Mouse (Mus musculus): ENCODE data around the gene Sh3kbp1. TPM values are rescaled to one million over a fixed set of nuclear protein-coding genes. Genes with fewer than 3 reads are reported as not detected.

Gene Sh3kbp1
- polyA plus RNA-seq, 1 experiment from 2014 or later: 52.3 TPM

- Histone ChIP-seq H3K27ac (ENCODE audit: low read length) (no peak overlapping the region), H3K9ac (replicated peaks; ENCODE audit: low read depth, low read length) (no peak overlapping the region), H3K4me3 (replicated peaks; ENCODE audit: low read length) (no peak overlapping the region), H3K9me3 (ENCODE audit: control insufficient read depth, low read length) (no peaks in the 10 kb centered on the region), H3K4me1 (replicated peaks; ENCODE audit: control insufficient read depth, insufficient read depth, low read length) (no peaks in the 10 kb centered on the region), H3K27me3 (replicated peaks; ENCODE audit: control insufficient read depth, insufficient read depth, low read length) (no peaks in the 10 kb centered on the region), H3K4me2 (ENCODE audit: low read length) (no peak overlapping the region), H3K36me3 (ENCODE audit: control insufficient read depth, insufficient read depth) (no peaks in the 10 kb centered on the region)
- 45% methylated on average over 2 of the region's 2 CpGs for WGBS
- ATAC-seq: no peak
Observed at GRCm38 (mm10) chrX:159672466-159672865, 45.4 kb downstream of the Sh3kbp1 start.

GRCm38 (mm10) chrX:159676242-159676641, 49.2 kb downstream of the Sh3kbp1 start:
- no peaks in the 10 kb centered on the region for H3K9me3 ChIP-seq (ENCODE audit: control insufficient read depth, low read length)
- H3K4me3 ChIP-seq (replicated peaks; ENCODE audit: low read length): no peak overlapping the region
- no peak overlapping the region for H3K9ac ChIP-seq (replicated peaks; ENCODE audit: low read depth, low read length)
- no peak overlapping the region for H3K27ac ChIP-seq (ENCODE audit: low read length)
- no peaks in the 10 kb centered on the region for H3K36me3 ChIP-seq (ENCODE audit: control insufficient read depth, insufficient read depth)
- H3K4me1 ChIP-seq (replicated peaks; ENCODE audit: control insufficient read depth, insufficient read depth, low read length): no peaks in the 10 kb centered on the region
- WGBS: 31% methylated on average over 2 of the region's 2 CpGs
- ATAC-seq: no peak
- H3K27me3 ChIP-seq (replicated peaks; ENCODE audit: control insufficient read depth, insufficient read depth, low read length): no peaks in the 10 kb centered on the region
- no peak overlapping the region for H3K4me2 ChIP-seq (ENCODE audit: low read length)

DNA sequence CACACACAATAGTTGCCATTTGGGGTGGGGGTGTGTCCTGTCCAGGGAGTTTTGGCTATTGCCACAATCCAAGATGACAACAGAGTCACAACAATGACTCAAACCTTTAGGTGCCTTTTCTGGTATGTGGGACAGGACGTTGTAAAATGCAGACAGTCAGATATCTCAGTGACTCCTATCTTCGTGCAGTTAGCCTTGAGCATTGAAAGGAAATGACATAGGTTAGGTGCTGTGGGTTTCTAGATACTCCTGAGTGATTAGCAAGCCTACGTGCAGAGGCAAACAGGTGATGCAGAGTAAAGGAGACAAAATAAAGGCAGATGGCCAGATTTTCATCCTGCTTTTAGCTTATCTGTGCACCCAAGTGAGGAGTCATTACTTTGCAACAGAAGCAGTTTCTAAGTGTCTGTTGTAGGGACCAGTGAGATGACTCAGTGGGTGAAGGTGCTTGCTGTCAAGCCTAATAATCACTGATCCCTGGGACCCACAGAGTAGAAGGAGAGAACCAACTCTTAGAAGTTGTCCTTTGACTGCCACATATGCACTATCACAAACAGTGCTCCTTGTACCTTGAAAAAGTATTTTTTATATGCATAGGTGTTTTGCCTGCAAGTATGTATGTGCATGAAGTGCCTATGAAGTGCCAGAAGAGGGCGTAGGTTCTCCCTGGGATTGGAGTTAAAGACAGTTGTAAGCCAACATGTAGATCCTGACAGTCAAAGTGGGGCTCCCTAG, 50.7 kb downstream of the Sh3kbp1 start:
- 82% methylated on average over 4 of the region's 4 CpGs for WGBS
- no peak for ATAC-seq

DNA sequence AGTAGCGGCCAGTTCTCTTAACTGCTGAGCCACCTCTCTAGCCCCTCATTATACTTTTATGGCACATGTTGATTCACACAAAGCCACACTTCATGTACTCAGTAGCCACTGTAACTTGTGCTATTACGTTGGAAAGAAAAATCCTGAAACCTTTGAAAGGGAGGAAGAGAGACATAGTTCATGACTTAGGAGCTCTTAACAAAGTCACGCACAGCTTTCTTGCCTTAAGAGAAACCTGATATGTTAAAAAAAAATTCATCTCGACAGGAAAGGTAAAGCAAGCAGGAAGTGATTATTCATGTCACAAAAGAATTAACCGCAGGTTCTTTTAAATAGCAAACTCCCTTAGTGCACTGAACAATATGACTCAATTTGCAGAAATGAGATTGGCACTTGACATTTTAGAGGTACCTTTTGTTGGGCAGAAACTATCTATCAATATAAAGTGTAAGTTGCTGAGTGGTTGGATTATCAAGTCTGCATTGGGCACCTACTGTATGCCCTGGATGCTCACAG, 51.3 kb downstream of the Sh3kbp1 start:
- Histone ChIP-seq H3K27ac (ENCODE audit: low read length) (no peak overlapping the region), H3K4me2 (ENCODE audit: low read length) (no peak overlapping the region), H3K36me3 (ENCODE audit: control insufficient read depth, insufficient read depth) (no peaks in the 10 kb centered on the region), H3K4me3 (replicated peaks; ENCODE audit: low read length) (no peak overlapping the region), H3K9me3 (ENCODE audit: control insufficient read depth, low read length) (no peaks in the 10 kb centered on the region), H3K9ac (replicated peaks; ENCODE audit: low read depth, low read length) (no peak overlapping the region), H3K27me3 (replicated peaks; ENCODE audit: control insufficient read depth, insufficient read depth, low read length) (no peaks in the 10 kb centered on the region), H3K4me1 (replicated peaks; ENCODE audit: control insufficient read depth, insufficient read depth, low read length) (no peaks in the 10 kb centered on the region)
- 84% methylated on average over 5 of the region's 5 CpGs for WGBS
- no peak for ATAC-seq

More for the DNA sequence above, 50.7 kb downstream of the Sh3kbp1 start:
- Histone ChIP-seq H3K4me2 (ENCODE audit: low read length) (no peak overlapping the region), H3K9ac (replicated peaks; ENCODE audit: low read depth, low read length) (no peak overlapping the region), H3K27ac (ENCODE audit: low read length) (no peak overlapping the region), H3K27me3 (replicated peaks; ENCODE audit: control insufficient read depth, insufficient read depth, low read length) (no peaks in the 10 kb centered on the region), H3K4me1 (replicated peaks; ENCODE audit: control insufficient read depth, insufficient read depth, low read length) (no peaks in the 10 kb centered on the region), H3K9me3 (ENCODE audit: control insufficient read depth, low read length) (no peaks in the 10 kb centered on the region), H3K36me3 (ENCODE audit: control insufficient read depth, insufficient read depth) (no peaks in the 10 kb centered on the region), H3K4me3 (replicated peaks; ENCODE audit: low read length) (no peak overlapping the region)

GRCm38 (mm10) chrX:159685521-159685920, 58.4 kb downstream of the Sh3kbp1 start:
- H3K9me3 ChIP-seq (ENCODE audit: control insufficient read depth, low read length): no peaks in the 10 kb centered on the region

GRCm38 (mm10) chrX:159686850-159687249, 59.8 kb downstream of the Sh3kbp1 start:
- H3K9ac ChIP-seq (replicated peaks; ENCODE audit: low read depth, low read length): no peak overlapping the region
- H3K4me2 ChIP-seq (ENCODE audit: low read length): no peak overlapping the region
- H3K4me1 ChIP-seq (replicated peaks; ENCODE audit: control insufficient read depth, insufficient read depth, low read length): 0 out of 2 replicates have a peak, but pooled peaks cover 2% of the 10 kb centered on the region
- H3K36me3 ChIP-seq (ENCODE audit: control insufficient read depth, insufficient read depth): no peaks in the 10 kb centered on the region
- WGBS: 87% methylated on average over 4 of the region's 4 CpGs
- ATAC-seq: no peak
- no peaks in the 10 kb centered on the region for H3K9me3 ChIP-seq (ENCODE audit: control insufficient read depth, low read length)
- no peak overlapping the region for H3K4me3 ChIP-seq (replicated peaks; ENCODE audit: low read length)
- no peaks in the 10 kb centered on the region; the same call in 1 of the 2 replicates for H3K27me3 ChIP-seq (replicated peaks; ENCODE audit: control insufficient read depth, insufficient read depth, low read length)
- H3K27ac ChIP-seq (ENCODE audit: low read length): no peak overlapping the region

More at GRCm38 (mm10) chrX:159685521-159685920, 58.4 kb downstream of the Sh3kbp1 start:
- Histone ChIP-seq H3K4me1 (replicated peaks; ENCODE audit: control insufficient read depth, insufficient read depth, low read length) (0 out of 2 replicates have a peak, but pooled peaks cover 2% of the 10 kb centered on the region), H3K27me3 (replicated peaks; ENCODE audit: control insufficient read depth, insufficient read depth, low read length) (no peaks in the 10 kb centered on the region; the same call in 1 of the 2 replicates), H3K27ac (ENCODE audit: low read length) (no peak overlapping the region), H3K4me3 (replicated peaks; ENCODE audit: low read length) (no peak overlapping the region), H3K4me2 (ENCODE audit: low read length) (no peak overlapping the region), H3K36me3 (ENCODE audit: control insufficient read depth, insufficient read depth) (no peaks in the 10 kb centered on the region), H3K9ac (replicated peaks; ENCODE audit: low read depth, low read length) (no peak overlapping the region)
- 22% methylated on average over 1 of the region's 1 CpGs for WGBS
- ATAC-seq: no peak

DNA sequence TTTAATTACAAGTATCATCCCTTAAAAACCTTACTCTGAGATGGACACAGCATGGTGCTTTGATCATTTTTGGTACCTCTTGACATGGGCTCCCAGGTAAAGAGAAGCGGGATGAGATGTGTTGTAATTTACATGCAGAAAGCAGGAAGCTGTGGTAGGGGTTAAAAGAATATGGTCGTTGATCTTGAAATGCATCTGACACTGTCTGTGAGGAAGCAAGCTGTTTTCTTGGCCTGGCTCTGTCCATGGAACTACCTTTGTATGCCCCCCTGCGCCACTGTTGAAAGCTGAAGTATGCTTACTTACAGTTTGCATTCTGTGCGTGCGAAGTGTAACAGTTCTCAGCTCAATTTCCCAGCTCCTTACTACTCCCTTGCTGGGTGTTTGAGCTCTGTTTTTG, 61.6 kb downstream of the Sh3kbp1 start:
- no peak for ATAC-seq

GRCm38 (mm10) chrX:159689785-159690416, 62.8 kb downstream of the Sh3kbp1 start:
- ATAC-seq: no peak
- H3K4me2 ChIP-seq (ENCODE audit: low read length): no peak overlapping the region
- H3K9me3 ChIP-seq (ENCODE audit: control insufficient read depth, low read length): no peaks in the 10 kb centered on the region
- no peaks in the 10 kb centered on the region for H3K27me3 ChIP-seq (replicated peaks; ENCODE audit: control insufficient read depth, insufficient read depth, low read length)
- no peaks in the 10 kb centered on the region for H3K36me3 ChIP-seq (ENCODE audit: control insufficient read depth, insufficient read depth)
- 69% methylated on average over 10 of the region's 10 CpGs for WGBS
- no peak overlapping the region for H3K4me3 ChIP-seq (replicated peaks; ENCODE audit: low read length)
- no peak overlapping the region for H3K9ac ChIP-seq (replicated peaks; ENCODE audit: low read depth, low read length)
- H3K27ac ChIP-seq (ENCODE audit: low read length): no peak overlapping the region
- H3K4me1 ChIP-seq (replicated peaks; ENCODE audit: control insufficient read depth, insufficient read depth, low read length): 0 out of 2 replicates have a peak, but pooled peaks cover 2% of the 10 kb centered on the region

More for the DNA sequence above, 61.6 kb downstream of the Sh3kbp1 start:
- Histone ChIP-seq H3K4me1 (replicated peaks; ENCODE audit: control insufficient read depth, insufficient read depth, low read length) (0 out of 2 replicates have a peak, but pooled peaks cover 2% of the 10 kb centered on the region), H3K27me3 (replicated peaks; ENCODE audit: control insufficient read depth, insufficient read depth, low read length) (no peaks in the 10 kb centered on the region; the same call in 1 of the 2 replicates), H3K27ac (ENCODE audit: low read length) (no peak overlapping the region), H3K4me2 (ENCODE audit: low read length) (no peak overlapping the region), H3K9me3 (ENCODE audit: control insufficient read depth, low read length) (no peaks in the 10 kb centered on the region), H3K9ac (replicated peaks; ENCODE audit: low read depth, low read length) (no peak overlapping the region), H3K4me3 (replicated peaks; ENCODE audit: low read length) (no peak overlapping the region), H3K36me3 (ENCODE audit: control insufficient read depth, insufficient read depth) (no peaks in the 10 kb centered on the region)
- 73% methylated on average over 5 of the region's 5 CpGs for WGBS

GRCm38 (mm10) chrX:159693126-159693525, 66.1 kb downstream of the Sh3kbp1 start:
- H3K36me3 ChIP-seq (ENCODE audit: control insufficient read depth, insufficient read depth): no peaks in the 10 kb centered on the region
- no peak overlapping the region for H3K4me2 ChIP-seq (ENCODE audit: low read length)
- H3K9me3 ChIP-seq (ENCODE audit: control insufficient read depth, low read length): no peaks in the 10 kb centered on the region
- H3K27ac ChIP-seq (ENCODE audit: low read length): no peak overlapping the region
- H3K27me3 ChIP-seq (replicated peaks; ENCODE audit: control insufficient read depth, insufficient read depth, low read length): no peaks in the 10 kb centered on the region
- ATAC-seq: no peak
- H3K4me1 ChIP-seq (replicated peaks; ENCODE audit: control insufficient read depth, insufficient read depth, low read length): peaks cover 6% of the 10 kb centered on the region
- H3K9ac ChIP-seq (replicated peaks; ENCODE audit: low read depth, low read length): no peak overlapping the region
- WGBS: 97% methylated on average over 5 of the region's 5 CpGs
- no peak overlapping the region for H3K4me3 ChIP-seq (replicated peaks; ENCODE audit: low read length)
